Mouse (Mus musculus) hindbrain, embryonic 15.5 days (tissue): ENCODE measurements at regions not wholly inside any gene's neighbourhood (a gene's known extent, or its start where the extent isn't known, plus 50 kb on each side); places are given as distances from the start of the nearest gene placed in this dataset.

Source experiments
- ATAC-seq: fragments of 200-750 bp; cut with Nextera tagmentation; 2 replicates; pipeline ENCODE4 v1.8.0; 2017; ENCODE audit warnings: low read depth, moderate number of reproducible peaks, moderate TSS enrichment; ENCODE audit not compliant: low FRiP score
- H3K27ac ChIP-seq: fragments of 300-500 bp; sonication (generic); replicated peaks from 2 replicates; pipeline ENCODE4 v1.5.1; 2015; ENCODE audit warnings: mild to moderate bottlenecking, inconsistent platforms
- H3K27me3 ChIP-seq: fragments of 300-500 bp; sonication (generic); 2 replicates; pipeline ENCODE4 v1.6.1; 2015; ENCODE audit warnings: control low read depth, inconsistent platforms
- H3K36me3 ChIP-seq: fragments of 300-500 bp; sonication (generic); 2 replicates; pipeline ENCODE4 v1.6.1; 2015; ENCODE audit warnings: control low read depth, inconsistent platforms
- H3K4me1 ChIP-seq: fragments of 300-500 bp; sonication (generic); replicated peaks from 2 replicates; pipeline ENCODE4 v1.6.1; 2015; ENCODE audit warnings: control low read depth, inconsistent platforms
- H3K4me2 ChIP-seq: fragments of 300-500 bp; sonication (generic); 2 replicates; pipeline ENCODE4 v1.6.1; 2015; ENCODE audit warnings: moderate library complexity, mild to moderate bottlenecking, inconsistent platforms
- H3K4me3 ChIP-seq: fragments of 300-500 bp; sonication (generic); 2 replicates; pipeline ENCODE4 v1.5.1; 2015; ENCODE audit warnings: mild to moderate bottlenecking, inconsistent platforms
- H3K9ac ChIP-seq: fragments of 300-500 bp; sonication (generic); 2 replicates; pipeline ENCODE4 v1.6.1; 2015; ENCODE audit warnings: inconsistent platforms
- H3K9me3 ChIP-seq: fragments of 300-500 bp; sonication (generic); 2 replicates; pipeline ENCODE4 v1.6.1; 2016; ENCODE audit warnings: control low read depth, inconsistent platforms
- WGBS: fragments of 180-500 bp; shearing (Covaris S2); methylation state at CpG from one replicate; pipeline ENCODE4 v1.1.7; 2015; 5-methylcytosine and 5-hydroxymethylcytosine counted together

DNA sequence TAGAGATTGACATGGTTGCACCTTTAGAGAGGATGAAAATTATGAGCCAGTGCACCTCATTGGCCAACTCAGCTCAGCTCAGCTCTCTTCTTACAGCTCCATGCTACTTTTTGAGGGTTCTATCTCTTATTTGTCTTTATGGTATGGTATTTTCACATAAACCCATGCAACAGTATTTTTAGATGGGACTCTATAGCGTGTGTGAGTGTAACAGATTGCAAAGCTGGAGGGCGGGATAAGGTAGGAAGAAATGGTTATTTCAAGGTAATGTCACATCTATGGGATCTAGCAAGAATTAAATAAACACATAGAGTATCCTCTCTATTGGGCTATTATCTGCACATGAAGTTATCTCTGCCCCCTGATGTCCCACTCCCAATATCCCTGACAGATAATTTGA is 269.8 kb upstream of the 4930583I09Rik start:
- H3K27me3 ChIP-seq: no peaks in the 10 kb centered on the region
- no peaks in the 10 kb centered on the region for H3K4me1 ChIP-seq
- H3K36me3 ChIP-seq: no peaks in the 10 kb centered on the region
- H3K27ac ChIP-seq: no peak overlapping the region
- H3K9me3 ChIP-seq: no peaks in the 10 kb centered on the region
- no peak overlapping the region for H3K4me3 ChIP-seq
- no peak overlapping the region for H3K9ac ChIP-seq
- no peak overlapping the region for H3K4me2 ChIP-seq
- no peak for ATAC-seq
- WGBS: 91% methylated on average over 2 of the region's 2 CpGs

DNA sequence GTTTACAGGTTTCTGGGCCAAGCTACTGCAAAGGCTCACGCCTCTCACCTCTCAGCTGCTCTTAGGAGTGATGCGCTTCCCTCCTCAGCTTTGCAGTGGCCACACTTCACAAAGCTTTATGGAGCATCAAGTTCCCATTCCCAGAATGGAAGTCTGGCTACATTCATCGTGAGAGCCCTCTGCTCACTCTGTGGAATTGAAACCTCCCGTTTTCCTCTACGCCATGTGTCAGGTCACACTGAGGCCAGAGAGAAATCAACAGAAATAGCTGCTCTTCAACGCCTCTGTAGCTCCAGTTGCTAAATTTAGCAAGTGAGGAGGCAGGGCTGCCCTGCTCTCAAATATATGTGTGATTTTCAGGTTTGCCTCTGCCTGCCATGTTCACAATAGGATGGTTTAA is 265.3 kb upstream of the 4930583I09Rik start:
- H3K4me2 ChIP-seq: no peak overlapping the region
- no peak for ATAC-seq
- H3K9ac ChIP-seq: no peak overlapping the region
- no peaks in the 10 kb centered on the region for H3K36me3 ChIP-seq
- no peak overlapping the region for H3K27ac ChIP-seq
- H3K4me1 ChIP-seq: no peaks in the 10 kb centered on the region
- 70% methylated on average over 6 of the region's 6 CpGs for WGBS
- H3K9me3 ChIP-seq: no peaks in the 10 kb centered on the region
- no peaks in the 10 kb centered on the region for H3K27me3 ChIP-seq
- H3K4me3 ChIP-seq: no peak overlapping the region

DNA sequence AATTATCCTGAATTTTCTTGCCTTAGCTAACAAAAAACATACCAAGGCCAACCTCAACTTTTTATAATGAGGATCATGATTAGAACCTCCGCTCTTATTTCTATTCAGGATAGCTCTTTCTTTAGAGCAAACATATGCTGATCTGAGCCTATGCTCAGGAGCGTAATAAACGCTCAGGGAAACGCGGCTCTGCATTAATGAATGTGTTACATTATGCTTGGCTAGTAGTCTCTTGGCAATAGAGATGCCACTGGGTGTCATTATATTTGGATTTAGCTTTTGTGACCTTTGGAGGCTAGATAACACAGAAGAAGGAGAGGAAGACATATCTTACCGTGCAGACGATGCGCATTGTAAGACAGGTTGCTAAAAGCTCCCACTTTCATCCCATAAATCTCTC is 246.4 kb upstream of the 4930583I09Rik start:
- H3K36me3 ChIP-seq: no peaks in the 10 kb centered on the region
- H3K4me3 ChIP-seq: no peak overlapping the region
- no peak overlapping the region for H3K9ac ChIP-seq
- no peak overlapping the region for H3K4me2 ChIP-seq
- no peak overlapping the region; the same call in 1 of the 2 replicates for H3K27ac ChIP-seq
- no peak for ATAC-seq
- WGBS: 62% methylated on average over 8 of the region's 8 CpGs
- H3K9me3 ChIP-seq: no peaks in the 10 kb centered on the region
- no peaks in the 10 kb centered on the region for H3K27me3 ChIP-seq
- no peaks in the 10 kb centered on the region; the same call in none of the 2 replicates for H3K4me1 ChIP-seq

DNA sequence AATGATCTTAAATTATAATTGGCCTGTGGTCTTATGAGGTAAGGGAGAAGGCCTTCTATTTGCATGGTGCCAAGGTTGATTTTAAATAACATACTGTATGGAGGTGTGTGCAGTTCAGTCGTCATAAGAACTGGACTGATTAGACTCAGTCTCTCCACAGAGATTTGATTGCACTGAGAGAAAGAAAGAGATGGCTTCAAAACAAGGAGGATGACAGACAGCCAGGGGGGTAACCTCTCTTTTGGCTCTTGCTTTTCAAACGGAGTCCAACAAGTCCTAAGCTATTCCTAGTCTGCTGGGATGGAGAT is 245.9 kb upstream of the 4930583I09Rik start:
- H3K4me1 ChIP-seq: no peaks in the 10 kb centered on the region; the same call in none of the 2 replicates
- H3K27ac ChIP-seq: no peak overlapping the region
- H3K9me3 ChIP-seq: no peaks in the 10 kb centered on the region
- no peak overlapping the region for H3K4me3 ChIP-seq
- no peaks in the 10 kb centered on the region for H3K27me3 ChIP-seq
- ATAC-seq: no peak
- H3K4me2 ChIP-seq: no peak overlapping the region
- WGBS: 65% methylated on average over 2 of the region's 2 CpGs
- H3K9ac ChIP-seq: no peak overlapping the region
- H3K36me3 ChIP-seq: no peaks in the 10 kb centered on the region

DNA sequence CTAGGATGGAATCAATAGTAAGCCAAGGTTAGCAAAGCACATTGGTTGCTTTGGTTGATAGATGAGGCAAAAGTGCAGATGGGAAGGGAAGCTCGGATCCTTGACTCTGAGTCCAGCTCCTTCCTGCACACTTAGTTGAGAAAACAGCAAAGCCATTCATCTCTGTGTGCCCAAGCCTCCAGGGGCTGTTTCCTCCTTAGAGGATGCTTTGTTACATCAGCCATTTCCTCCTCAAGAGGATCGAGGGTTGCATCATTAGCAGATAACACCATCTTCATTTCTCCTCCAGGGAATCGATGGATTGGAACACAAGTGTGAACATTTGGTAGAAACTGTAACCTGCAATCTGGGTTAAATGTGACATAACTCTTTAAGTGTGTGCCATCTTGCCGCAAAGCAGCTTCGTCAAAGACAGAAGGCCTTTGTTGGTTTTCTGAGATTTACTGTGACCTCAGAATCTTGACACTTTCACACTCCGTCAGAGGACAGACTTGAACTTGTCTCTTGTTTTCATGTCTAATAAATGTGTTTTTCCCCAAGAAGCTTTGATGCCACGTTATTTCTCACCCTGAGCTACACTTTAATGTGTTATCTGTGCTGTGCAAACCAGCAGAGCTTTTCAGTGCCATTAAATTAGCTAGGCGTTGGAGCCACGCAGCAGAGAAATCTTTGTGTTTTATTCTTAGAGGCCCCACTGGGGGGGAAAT is 245.4 kb upstream of the 4930583I09Rik start:
- 56% methylated on average over 9 of the region's 9 CpGs for WGBS

DNA sequence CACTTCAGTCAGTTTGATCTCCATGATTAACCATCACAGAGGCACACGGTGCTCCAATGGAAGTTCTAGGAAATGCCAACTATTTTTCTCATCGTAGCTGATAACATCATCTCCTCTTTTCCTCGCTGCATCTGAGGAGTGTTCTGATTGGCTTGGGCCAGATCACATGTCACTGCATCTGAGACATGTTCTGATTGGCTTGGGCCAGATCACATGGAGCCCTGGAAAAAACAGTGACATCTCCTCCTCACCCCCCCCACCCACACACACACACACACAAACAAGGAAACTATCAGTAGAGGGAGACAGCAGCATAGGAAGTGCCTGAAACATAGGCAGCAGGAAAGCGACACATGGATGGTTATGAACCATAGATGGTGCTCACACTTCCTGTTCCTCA is 239.0 kb upstream of the 4930583I09Rik start:
- Histone ChIP-seq H3K9ac (no peak overlapping the region), H3K4me1 (no peaks in the 10 kb centered on the region), H3K4me3 (no peak overlapping the region), H3K9me3 (no peaks in the 10 kb centered on the region), H3K27ac (no peak overlapping the region), H3K27me3 (no peaks in the 10 kb centered on the region), H3K4me2 (no peak overlapping the region), H3K36me3 (no peaks in the 10 kb centered on the region)
- 97% methylated on average over 4 of the region's 4 CpGs for WGBS
- no peak for ATAC-seq

More for the DNA sequence above, 245.4 kb upstream of the 4930583I09Rik start:
- no peak overlapping the region for H3K27ac ChIP-seq
- ATAC-seq: no peak
- no peaks in the 10 kb centered on the region for H3K27me3 ChIP-seq
- H3K36me3 ChIP-seq: no peaks in the 10 kb centered on the region
- H3K4me2 ChIP-seq: no peak overlapping the region
- no peak overlapping the region for H3K9ac ChIP-seq
- no peaks in the 10 kb centered on the region; the same call in none of the 2 replicates for H3K4me1 ChIP-seq
- H3K9me3 ChIP-seq: no peaks in the 10 kb centered on the region
- H3K4me3 ChIP-seq: no peak overlapping the region

DNA sequence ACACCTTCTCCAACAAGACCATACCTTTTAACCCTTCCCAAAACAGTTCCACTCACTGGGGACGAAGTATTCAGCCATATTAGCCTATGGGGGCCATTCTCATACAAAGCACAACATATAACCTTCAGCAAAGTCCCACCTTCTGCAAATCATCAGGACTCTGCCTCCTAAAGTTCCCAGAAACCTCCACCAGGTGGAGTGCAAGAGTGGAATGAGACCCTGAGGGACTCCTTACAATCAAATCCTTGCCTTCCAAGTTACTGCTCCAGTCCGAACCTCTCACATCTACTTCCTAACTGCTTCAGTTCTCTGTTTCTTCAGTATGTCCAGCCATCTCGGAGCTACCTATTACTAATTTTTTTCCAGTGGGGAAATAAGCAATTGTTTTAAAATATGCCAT is 235.2 kb upstream of the 4930583I09Rik start:
- Histone ChIP-seq H3K9ac (no peak overlapping the region), H3K27ac (no peak overlapping the region), H3K4me1 (no peaks in the 10 kb centered on the region), H3K4me2 (no peak overlapping the region), H3K9me3 (no peaks in the 10 kb centered on the region), H3K36me3 (no peaks in the 10 kb centered on the region), H3K27me3 (no peaks in the 10 kb centered on the region), H3K4me3 (no peak overlapping the region)
- WGBS: 69% methylated on average over 3 of the region's 3 CpGs
- no peak for ATAC-seq

DNA sequence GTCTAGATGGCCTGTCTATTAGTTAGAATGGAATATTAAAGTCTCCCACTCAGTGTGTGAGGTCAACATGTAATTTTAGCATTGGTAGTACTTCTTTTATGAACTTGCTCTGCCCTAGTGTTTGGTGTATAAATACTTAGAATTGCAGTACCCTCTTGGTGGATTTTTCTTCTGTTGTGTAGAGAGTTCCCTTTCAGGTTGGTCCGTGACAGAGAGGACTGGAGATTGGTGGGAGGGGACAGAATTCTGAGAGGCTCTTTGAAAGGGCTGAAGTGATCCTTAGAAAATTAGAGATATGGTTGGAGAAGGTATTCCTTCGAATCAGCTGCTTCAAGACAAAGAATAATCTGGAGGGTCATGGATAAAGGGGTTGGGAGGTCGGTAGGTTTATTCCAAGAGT is 230.3 kb upstream of the 4930583I09Rik start:
- ATAC-seq: no peak
- Histone ChIP-seq H3K9ac (no peak overlapping the region), H3K9me3 (no peaks in the 10 kb centered on the region), H3K27me3 (no peaks in the 10 kb centered on the region), H3K4me1 (no peaks in the 10 kb centered on the region), H3K4me2 (no peak overlapping the region), H3K36me3 (no peaks in the 10 kb centered on the region), H3K4me3 (no peak overlapping the region), H3K27ac (no peak overlapping the region)
- WGBS: 82% methylated on average over 3 of the region's 3 CpGs

DNA sequence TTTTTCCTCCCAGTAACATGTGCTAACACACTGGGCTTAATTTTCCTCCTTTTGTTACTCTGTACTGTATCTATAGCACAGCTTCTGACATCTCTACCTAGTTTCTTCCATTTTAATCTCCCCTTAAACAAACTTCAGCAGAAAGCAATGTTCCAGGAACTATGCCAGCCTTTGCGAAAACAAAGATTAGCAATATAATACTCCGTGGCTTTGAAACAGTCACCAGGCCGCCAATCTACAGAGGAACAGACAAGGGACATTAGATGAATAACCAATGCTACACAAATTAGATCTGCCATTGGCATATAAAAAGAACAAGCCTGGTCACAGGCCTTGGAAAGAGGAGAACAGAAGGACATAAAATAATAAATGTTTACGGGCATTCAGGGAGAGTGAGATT is 220.2 kb upstream of the 4930583I09Rik start:
- Histone ChIP-seq H3K4me1 (no peaks in the 10 kb centered on the region), H3K4me2 (no peak overlapping the region), H3K36me3 (no peaks in the 10 kb centered on the region), H3K27ac (no peak overlapping the region), H3K27me3 (no peaks in the 10 kb centered on the region), H3K9me3 (no peaks in the 10 kb centered on the region), H3K4me3 (no peak overlapping the region), H3K9ac (no peak overlapping the region)
- 61% methylated on average over 4 of the region's 4 CpGs for WGBS
- no peak for ATAC-seq

DNA sequence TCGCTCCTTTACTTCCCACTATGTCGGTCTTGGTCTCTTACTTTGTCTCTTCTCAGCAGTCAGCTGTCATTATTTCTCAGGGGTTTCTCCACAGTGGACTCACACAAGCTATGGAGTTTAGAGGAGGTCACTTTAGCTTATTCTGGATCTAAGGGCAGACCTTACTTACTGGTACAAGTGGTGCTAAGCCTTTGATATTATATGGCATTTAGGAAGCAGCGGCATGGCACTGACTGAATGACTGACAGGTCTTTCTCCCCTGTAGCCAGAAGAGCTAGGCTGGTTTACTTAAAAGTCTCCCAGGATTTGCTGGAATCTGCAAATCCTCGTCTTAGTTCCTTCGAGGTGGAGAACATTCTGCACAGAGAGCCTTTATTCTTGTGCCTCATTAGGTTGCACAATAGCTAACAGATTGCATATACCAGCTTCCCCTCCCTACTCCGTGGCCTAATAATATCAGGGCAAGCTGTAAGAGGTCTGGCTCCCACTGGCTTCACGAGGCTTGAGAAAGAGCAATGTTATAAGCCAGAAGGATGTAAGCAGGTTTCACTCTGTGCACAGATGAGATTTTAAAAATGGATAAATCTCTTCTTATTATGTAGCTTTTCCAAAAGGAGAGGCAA is 214.1 kb upstream of the 4930583I09Rik start:
- 52% methylated on average over 7 of the region's 7 CpGs for WGBS
- ATAC-seq: no peak

DNA sequence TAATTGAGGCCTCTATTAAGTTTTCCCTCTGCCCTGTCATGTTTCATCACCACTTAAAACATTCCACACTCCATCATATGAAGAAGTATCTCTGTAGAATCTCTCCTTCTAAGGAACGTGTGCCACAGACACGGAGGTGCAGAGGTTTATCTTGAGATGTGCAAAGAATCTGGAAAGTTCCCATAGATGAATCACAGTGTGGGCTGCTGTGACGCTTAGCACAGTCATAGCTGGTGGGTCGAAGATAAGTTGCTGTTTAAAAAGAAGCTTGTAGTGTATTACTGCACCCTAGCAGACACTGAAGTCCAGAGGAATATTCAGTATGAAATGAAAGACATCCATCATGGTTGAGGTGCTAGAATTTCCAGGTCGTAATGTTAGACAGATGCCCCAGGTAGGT is 179.9 kb upstream of the 4930583I09Rik start:
- Histone ChIP-seq H3K9ac (no peak overlapping the region), H3K27me3 (no peaks in the 10 kb centered on the region), H3K27ac (no peak overlapping the region), H3K4me2 (no peak overlapping the region), H3K9me3 (no peaks in the 10 kb centered on the region), H3K4me1 (no peaks in the 10 kb centered on the region), H3K36me3 (no peaks in the 10 kb centered on the region), H3K4me3 (no peak overlapping the region)
- no peak for ATAC-seq
- WGBS: 88% methylated on average over 5 of the region's 5 CpGs

More for the DNA sequence above, 214.1 kb upstream of the 4930583I09Rik start:
- no peaks in the 10 kb centered on the region for H3K27me3 ChIP-seq
- H3K9me3 ChIP-seq: no peaks in the 10 kb centered on the region
- H3K9ac ChIP-seq: no peak overlapping the region
- no peak overlapping the region for H3K27ac ChIP-seq
- no peaks in the 10 kb centered on the region for H3K36me3 ChIP-seq
- peaks cover 8% of the 10 kb centered on the region; the same call in 1 of the 2 replicates for H3K4me1 ChIP-seq
- no peak overlapping the region for H3K4me2 ChIP-seq
- no peak overlapping the region for H3K4me3 ChIP-seq

DNA sequence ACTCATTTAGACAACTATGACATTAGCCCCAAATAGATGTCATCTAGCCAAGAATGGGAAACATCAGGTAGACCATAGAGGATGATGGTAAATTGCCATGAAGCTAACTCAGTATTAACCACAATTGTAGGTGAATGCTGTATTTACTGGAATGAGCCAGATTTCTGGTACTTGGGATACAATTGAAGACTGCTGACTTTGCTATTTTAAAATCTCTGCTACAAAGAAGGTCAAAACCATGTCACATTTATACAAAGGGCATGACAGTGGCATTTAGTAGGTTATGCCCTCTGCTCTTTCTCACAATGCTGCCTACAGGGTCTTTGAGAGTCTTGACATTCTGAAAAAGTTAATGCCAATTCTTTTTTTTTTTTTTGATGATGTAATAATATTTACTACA is 178.8 kb upstream of the 4930583I09Rik start:
- no peak overlapping the region for H3K4me3 ChIP-seq
- no peaks in the 10 kb centered on the region for H3K9me3 ChIP-seq
- H3K9ac ChIP-seq: no peak overlapping the region
- no peak overlapping the region for H3K27ac ChIP-seq
- no peaks in the 10 kb centered on the region for H3K36me3 ChIP-seq
- H3K4me1 ChIP-seq: no peaks in the 10 kb centered on the region
- no peak overlapping the region for H3K4me2 ChIP-seq
- H3K27me3 ChIP-seq: no peaks in the 10 kb centered on the region
- no peak for ATAC-seq

DNA sequence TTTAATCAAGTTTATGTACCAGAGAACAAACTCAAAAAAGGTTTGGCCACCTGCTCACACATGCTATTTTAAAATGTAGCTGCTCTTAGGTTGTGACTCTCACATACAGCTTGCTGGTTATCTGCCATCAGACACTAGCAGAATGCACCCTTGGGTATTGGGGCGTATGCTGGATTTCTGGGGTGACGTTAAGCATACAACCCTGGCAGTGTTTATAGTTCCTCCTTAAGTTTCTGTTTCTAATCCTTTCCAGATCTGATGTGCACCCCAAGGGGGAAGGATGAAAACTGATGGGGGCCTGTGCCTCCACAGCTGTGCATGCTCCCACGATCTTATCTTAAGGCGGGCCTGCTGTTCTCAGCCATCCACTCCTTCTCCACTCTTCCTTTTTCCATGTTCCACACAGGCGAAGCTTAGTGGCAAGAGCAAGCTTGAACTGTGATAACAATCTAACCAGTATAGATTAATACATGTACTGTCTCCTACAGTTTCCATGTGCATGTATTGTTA is 164.8 kb upstream of the 4930583I09Rik start:
- Histone ChIP-seq H3K4me3 (no peak overlapping the region), H3K4me1 (no peaks in the 10 kb centered on the region), H3K9ac (no peak overlapping the region), H3K36me3 (no peaks in the 10 kb centered on the region), H3K4me2 (no peak overlapping the region), H3K27ac (no peak overlapping the region), H3K27me3 (no peaks in the 10 kb centered on the region), H3K9me3 (no peaks in the 10 kb centered on the region)
- ATAC-seq: no peak
- 91% methylated on average over 5 of the region's 5 CpGs for WGBS
